Mouse (Mus musculus) kidney, embryonic 16.5 days (tissue): ENCODE data around the gene Tex2. TPM values are rescaled to one million over a fixed set of nuclear protein-coding genes. Genes with fewer than 3 reads are reported as not detected.

Experiments
- ATAC-seq: fragments of 200-750 bp; cut with Nextera tagmentation; 2 replicates; pipeline ENCODE4 v1.8.0; 2017; ENCODE audit warnings: moderate TSS enrichment; ENCODE audit not compliant: low FRiP score, low TSS enrichment
- H3K27ac ChIP-seq: fragments of 300-500 bp; sonication (generic); 2 replicates; pipeline ENCODE4 v1.5.1; 2014; ENCODE audit warnings: low read length
- H3K27me3 ChIP-seq: fragments of 300-500 bp; sonication (generic); 2 replicates; pipeline ENCODE4 v1.6.1; 2014; ENCODE audit warnings: low read length, control low read depth, mixed read lengths; ENCODE audit not compliant: insufficient read depth
- H3K36me3 ChIP-seq: fragments of 300-500 bp; sonication (generic); 2 replicates; pipeline ENCODE4 v1.6.1; 2014; ENCODE audit warnings: low read length, control low read depth, mixed read lengths; ENCODE audit not compliant: insufficient read depth
- H3K4me1 ChIP-seq: fragments of 300-500 bp; sonication (generic); 2 replicates; pipeline ENCODE4 v1.6.1; 2014; ENCODE audit warnings: low read length, control low read depth, mixed read lengths; ENCODE audit not compliant: insufficient read depth
- H3K4me2 ChIP-seq: fragments of 300-500 bp; sonication (generic); replicated peaks from 2 replicates; pipeline ENCODE4 v1.6.1; 2014; ENCODE audit warnings: low read depth, low read length
- H3K4me3 ChIP-seq: fragments of 300-500 bp; sonication (generic); 2 replicates; pipeline ENCODE4 v1.5.1; 2014; ENCODE audit warnings: mild to moderate bottlenecking, low read length
- H3K9ac ChIP-seq: fragments of 300-500 bp; sonication (generic); replicated peaks from 2 replicates; pipeline ENCODE4 v1.6.1; 2014; ENCODE audit warnings: low read length
- H3K9me3 ChIP-seq: fragments of 300-500 bp; sonication (generic); 2 replicates; pipeline ENCODE4 v1.6.1; 2016; ENCODE audit warnings: low read length, control low read depth
- WGBS: fragments of 180-500 bp; shearing (Covaris S2); extraction: QIAGEN DNeasy Blood & Tissue Kit; methylation state at CpG from one replicate; pipeline ENCODE4 v1.1.7; 2014; 5-methylcytosine and 5-hydroxymethylcytosine counted together
- polyA plus RNA-seq: library from polyadenylated mRNA; unstranded; fragments of >200 nt; fragmentation: Nextera tagmentation; extraction: Ambion mirVana; gene quantifications from 2 replicates; pipeline ENCODE4 v1.2.1, GENCODE M21; 2015

Gene Tex2
- polyA plus RNA-seq, 1 experiment from 2014 or later: 10.3 TPM

- ATAC-seq: no peak
- H3K4me2 ChIP-seq: no peak overlapping the region
- no peak overlapping the region for H3K27ac ChIP-seq
- no peaks in the 10 kb centered on the region for H3K27me3 ChIP-seq
- no peaks in the 10 kb centered on the region for H3K9me3 ChIP-seq
- H3K4me1 ChIP-seq: peaks cover 26% of the 10 kb centered on the region
- no peak overlapping the region for H3K4me3 ChIP-seq
- no peak overlapping the region for H3K9ac ChIP-seq
- WGBS: 75% methylated on average over 7 of the region's 7 CpGs
- no peaks in the 10 kb centered on the region for H3K36me3 ChIP-seq
Measured at GRCm38 (mm10) chr11:106557398-106557797, 55.8 kb downstream of the Tex2 start.

DNA sequence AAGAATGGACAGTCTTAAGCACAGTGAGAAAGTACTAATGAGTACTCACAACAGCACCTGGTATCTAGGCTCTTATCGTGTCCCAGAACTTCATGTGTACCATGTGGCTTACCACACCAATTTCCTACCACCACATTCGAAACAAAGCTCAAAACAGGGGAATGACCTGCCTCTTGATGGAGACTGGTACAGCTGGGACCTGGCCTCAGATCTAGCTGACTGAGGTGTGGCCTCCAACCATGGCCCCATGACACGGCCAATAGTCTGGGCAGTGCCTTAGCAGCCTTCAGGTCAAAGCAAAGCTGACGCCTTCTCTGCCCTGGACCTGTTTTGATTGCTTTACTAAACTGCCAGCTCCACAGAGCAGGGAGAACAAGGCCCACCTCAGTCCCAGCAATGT, 56.5 kb downstream of the Tex2 start:
- WGBS: 64% methylated on average over 4 of the region's 4 CpGs
- Histone ChIP-seq H3K9me3 (no peaks in the 10 kb centered on the region), H3K9ac (no peak overlapping the region), H3K36me3 (no peaks in the 10 kb centered on the region), H3K27me3 (no peaks in the 10 kb centered on the region), H3K4me3 (no peak overlapping the region), H3K4me2 (no peak overlapping the region), H3K27ac (no peak overlapping the region), H3K4me1 (peaks cover 26% of the 10 kb centered on the region)
- ATAC-seq: no peak

DNA sequence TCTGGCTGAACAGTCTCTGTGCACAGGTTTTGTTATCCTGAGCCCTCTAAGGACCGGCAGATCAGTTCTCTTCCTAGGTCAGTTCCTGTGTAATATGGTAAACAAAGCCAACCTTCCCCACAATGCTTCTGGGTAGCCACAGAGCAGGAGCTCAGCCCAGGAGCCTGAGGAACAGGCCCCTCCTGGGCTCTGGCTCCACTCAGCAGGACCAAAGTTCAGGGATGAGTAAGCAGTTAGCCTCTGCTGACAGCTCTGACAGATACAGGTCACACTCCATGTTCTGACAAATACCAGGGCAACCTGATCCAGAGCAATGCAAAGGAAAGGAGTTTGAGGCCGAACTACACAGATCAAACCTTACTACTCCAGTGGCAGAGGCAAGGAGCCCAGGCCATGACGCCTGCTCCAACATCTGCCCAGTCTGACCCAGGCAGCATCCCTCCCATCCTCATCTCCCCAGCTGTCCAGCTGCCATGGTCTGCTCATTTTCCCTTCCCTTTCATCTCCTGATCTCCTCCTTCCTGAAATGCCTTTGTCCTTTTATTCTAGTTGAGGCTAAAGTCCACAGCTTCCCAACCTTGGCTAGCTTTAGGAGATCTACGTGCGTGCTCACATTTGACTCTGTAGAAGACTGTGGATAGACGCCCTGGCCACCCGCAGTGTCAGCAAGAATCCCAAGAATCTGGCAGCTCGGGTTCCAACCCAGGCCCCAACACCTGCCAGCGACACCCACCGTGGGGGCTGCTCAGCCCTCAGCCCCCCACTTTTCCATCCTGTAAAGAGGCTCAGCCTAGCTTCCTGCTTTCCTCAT, 57.2 kb downstream of the Tex2 start:
- 40% methylated on average over 10 of the region's 10 CpGs for WGBS
- Histone ChIP-seq H3K4me3 (no peak overlapping the region), H3K27me3 (no peaks in the 10 kb centered on the region), H3K4me1 (peaks cover 26% of the 10 kb centered on the region), H3K36me3 (no peaks in the 10 kb centered on the region), H3K9ac (no peak overlapping the region), H3K9me3 (no peaks in the 10 kb centered on the region), H3K27ac (peak overlapping the region; percentile 44), H3K4me2 (no peak overlapping the region)
- peak; percentile 91 for ATAC-seq

DNA sequence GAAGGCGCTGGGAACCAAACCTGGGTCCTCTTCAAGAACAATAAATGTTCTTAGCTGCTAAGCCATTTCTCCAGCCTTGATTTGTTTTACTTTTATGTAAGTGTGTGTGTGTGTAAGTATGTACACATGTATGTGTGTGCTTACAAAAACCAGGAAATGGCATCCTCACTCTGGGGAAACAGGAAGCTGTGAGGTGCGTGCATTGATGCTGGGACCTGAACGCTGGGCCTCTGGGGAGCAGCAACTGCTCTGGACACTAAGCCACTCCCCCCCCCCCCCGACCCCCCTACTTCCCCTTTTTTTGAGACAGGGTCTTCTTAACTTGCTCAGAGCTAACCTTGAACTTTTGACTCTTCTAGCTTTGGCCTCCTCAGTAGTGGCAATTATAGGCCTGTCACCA, 62.8 kb downstream of the Tex2 start:
- no peaks in the 10 kb centered on the region for H3K27me3 ChIP-seq
- H3K27ac ChIP-seq: no peak overlapping the region
- no peaks in the 10 kb centered on the region for H3K9me3 ChIP-seq
- H3K36me3 ChIP-seq: no peaks in the 10 kb centered on the region
- H3K9ac ChIP-seq: no peak overlapping the region
- no peak for ATAC-seq
- WGBS: 98% methylated on average over 4 of the region's 4 CpGs
- no peak overlapping the region for H3K4me3 ChIP-seq
- H3K4me2 ChIP-seq: no peak overlapping the region
- peaks cover 2% of the 10 kb centered on the region; the same call in 1 of the 2 replicates for H3K4me1 ChIP-seq

DNA sequence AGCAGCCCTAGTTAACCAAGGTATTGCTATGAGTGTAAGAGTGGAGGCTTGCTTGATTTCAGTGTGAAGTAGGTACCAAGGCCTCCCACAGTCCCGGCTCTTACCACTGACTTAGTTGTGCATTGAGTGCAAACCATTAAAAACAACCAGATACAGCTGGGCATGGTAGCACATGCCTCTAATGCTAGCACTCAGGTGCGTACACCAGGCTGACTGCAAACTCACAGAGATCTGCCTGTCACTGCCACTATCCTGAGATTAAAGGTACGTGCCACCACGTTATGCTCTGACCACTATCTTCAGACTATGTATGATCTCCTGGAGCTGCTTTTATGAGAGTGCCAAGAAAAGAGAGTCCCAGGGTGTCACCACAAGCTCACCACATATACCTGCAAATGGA, 67.1 kb downstream of the Tex2 start:
- no peak overlapping the region for H3K4me2 ChIP-seq
- no peaks in the 10 kb centered on the region for H3K9me3 ChIP-seq
- no peak overlapping the region for H3K4me3 ChIP-seq
- H3K27me3 ChIP-seq: no peaks in the 10 kb centered on the region
- no peak overlapping the region for H3K9ac ChIP-seq
- no peaks in the 10 kb centered on the region for H3K4me1 ChIP-seq
- WGBS: 93% methylated on average over 4 of the region's 4 CpGs
- no peak for ATAC-seq
- H3K27ac ChIP-seq: no peak overlapping the region
- H3K36me3 ChIP-seq: peaks cover 17% of the 10 kb centered on the region; the same call in 1 of the 2 replicates

- H3K36me3 ChIP-seq: peaks cover 17% of the 10 kb centered on the region; the same call in 1 of the 2 replicates
- H3K27ac ChIP-seq: no peak overlapping the region
- H3K27me3 ChIP-seq: no peaks in the 10 kb centered on the region
- ATAC-seq: no peak
- H3K4me2 ChIP-seq: no peak overlapping the region
- H3K9ac ChIP-seq: no peak overlapping the region
- H3K4me3 ChIP-seq: no peak overlapping the region
- 87% methylated on average over 9 of the region's 9 CpGs for WGBS
- H3K9me3 ChIP-seq: no peaks in the 10 kb centered on the region
- H3K4me1 ChIP-seq: no peaks in the 10 kb centered on the region
Measured at GRCm38 (mm10) chr11:106544916-106545315, 68.3 kb downstream of the Tex2 start.

DNA sequence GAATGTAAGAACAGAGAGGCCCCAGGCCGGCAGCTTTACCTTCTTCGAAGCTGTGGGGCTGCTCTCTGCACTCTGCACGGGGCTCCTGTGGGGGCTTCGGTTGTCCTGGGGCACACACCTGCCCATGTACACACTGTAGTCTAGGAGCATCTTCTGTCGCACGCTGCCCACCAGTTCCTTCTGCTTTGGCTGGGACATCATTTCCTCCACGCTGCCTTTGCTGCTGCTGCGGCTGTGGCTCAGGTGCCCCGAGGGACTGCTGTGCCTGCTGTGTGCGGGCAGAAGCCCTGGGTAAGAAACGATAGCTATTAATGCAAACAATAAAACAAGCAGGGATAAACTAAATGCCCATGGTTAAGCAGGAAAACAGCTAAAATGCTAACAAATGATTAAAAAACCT, 69.1 kb downstream of the Tex2 start:
- Histone ChIP-seq H3K36me3 (peaks cover 17% of the 10 kb centered on the region; the same call in 1 of the 2 replicates), H3K27me3 (no peaks in the 10 kb centered on the region), H3K9me3 (no peaks in the 10 kb centered on the region), H3K4me1 (no peaks in the 10 kb centered on the region), H3K27ac (no peak overlapping the region), H3K4me2 (no peak overlapping the region), H3K4me3 (no peak overlapping the region), H3K9ac (no peak overlapping the region)
- ATAC-seq: no peak
- WGBS: 94% methylated on average over 11 of the region's 11 CpGs

- H3K4me2 ChIP-seq: no peak overlapping the region
- H3K9me3 ChIP-seq: no peaks in the 10 kb centered on the region
- peaks cover 17% of the 10 kb centered on the region; the same call in 1 of the 2 replicates for H3K36me3 ChIP-seq
- H3K27ac ChIP-seq: no peak overlapping the region
- no peak overlapping the region for H3K4me3 ChIP-seq
- H3K4me1 ChIP-seq: no peaks in the 10 kb centered on the region
- no peak overlapping the region for H3K9ac ChIP-seq
- H3K27me3 ChIP-seq: no peaks in the 10 kb centered on the region
- WGBS: 82% methylated on average over 13 of the region's 13 CpGs
- ATAC-seq: no peak
Measured at GRCm38 (mm10) chr11:106543006-106543405, 70.2 kb downstream of the Tex2 start.

GRCm38 (mm10) chr11:106542385-106542784, 70.8 kb downstream of the Tex2 start:
- Histone ChIP-seq H3K9me3 (no peaks in the 10 kb centered on the region), H3K4me2 (no peak overlapping the region), H3K9ac (no peak overlapping the region), H3K27me3 (no peaks in the 10 kb centered on the region), H3K36me3 (peaks cover 17% of the 10 kb centered on the region; the same call in 1 of the 2 replicates), H3K27ac (no peak overlapping the region), H3K4me1 (no peaks in the 10 kb centered on the region), H3K4me3 (no peak overlapping the region)
- no peak for ATAC-seq

GRCm38 (mm10) chr11:106540506-106541268, 72.5 kb downstream of the Tex2 start:
- Histone ChIP-seq H3K36me3 (peaks cover 17% of the 10 kb centered on the region; the same call in 1 of the 2 replicates), H3K27ac (no peak overlapping the region), H3K4me1 (0 out of 2 replicates have a peak, but pooled peaks cover 3% of the 10 kb centered on the region), H3K4me3 (no peak overlapping the region), H3K9ac (no peak overlapping the region), H3K27me3 (no peaks in the 10 kb centered on the region), H3K9me3 (no peaks in the 10 kb centered on the region), H3K4me2 (no peak overlapping the region)
- 71% methylated on average over 13 of the region's 13 CpGs for WGBS
- ATAC-seq: no peak
